Mouse (Mus musculus): ENCODE data around the gene Cdh4.

GRCm38 (mm10) chr2:179945051-179945450 is 502.8 kb downstream of the Cdh4 start:
- TF ChIP-seq CTCF (IDR thresholded peaks at IDR 0.05; ENCODE audit: low read depth) (no peak), EP300 (IDR thresholded peaks at IDR 0.05; ENCODE audit: low read depth) (no peak)
